Mouse (Mus musculus) lung, postnatal 14 days (tissue): ENCODE measurements around the gene Vmn1r83.

Experiments
- DNase-seq: peaks from one replicate; pipeline ENCODE4 v3.0.0; 2021

Vmn1r83 gene

GRCm38 (mm10) chr7:12329381-12329780, at the start of gene Vmn1r83:
TSS of gene Vmn1r83 (minus strand) at chr7:12329481.
- no peak for DNase-seq

- DNase-seq, result no peak
Measured at GRCm38 (mm10) chr7:12369173-12369572, 39.9 kb upstream of the Vmn1r83 start, which contains the start of gene Vmn1r84. TSS of gene Vmn1r84 (minus strand) at chr7:12369273.

- no peak for DNase-seq
Measured at GRCm38 (mm10) chr7:12300130-12300529, 29.2 kb downstream of the Vmn1r83 start, which contains the start of gene Vmn1r82. TSS of gene Vmn1r82 (plus strand) at chr7:12300430.
